Mouse (Mus musculus) embryonic facial prominence, embryonic 12.5 days (tissue): Measurements from ENCODE around the gene Mast4. TPM values are rescaled to one million over a fixed set of nuclear protein-coding genes. Genes with fewer than 3 reads are reported as not detected.
"Not testable (repeated sequence)": the region's sequence is repeated elsewhere in the genome, so short reads cannot be mapped to it uniquely, and the experiment has no call there.

Experiments
- ATAC-seq: fragments of 200-750 bp; cut with Nextera tagmentation; 2 replicates; pipeline ENCODE4 v1.8.0; 2017; ENCODE audit not compliant: insufficient number of reproducible peaks, insufficient read depth, low FRiP score, low TSS enrichment
- H3K27ac ChIP-seq: fragments of 300-500 bp; sonication (generic); 2 replicates; pipeline ENCODE4 v1.5.1; 2016; ENCODE audit warnings: mild to moderate bottlenecking
- H3K27me3 ChIP-seq: fragments of 300-500 bp; sonication (generic); 2 replicates; pipeline ENCODE4 v1.6.1; 2016; ENCODE audit warnings: mild to moderate bottlenecking, moderate library complexity
- H3K36me3 ChIP-seq: fragments of 300-500 bp; sonication (generic); 2 replicates; pipeline ENCODE4 v1.6.1; 2016; ENCODE audit warnings: mild to moderate bottlenecking
- H3K4me1 ChIP-seq: fragments of 300-500 bp; sonication (generic); 2 replicates; pipeline ENCODE4 v1.6.1; 2016
- H3K4me2 ChIP-seq: fragments of 300-500 bp; sonication (generic); replicated peaks from 2 replicates; pipeline ENCODE4 v1.6.1; 2016; ENCODE audit warnings: mild to moderate bottlenecking, moderate library complexity
- H3K4me3 ChIP-seq: fragments of 300-500 bp; sonication (generic); 2 replicates; pipeline ENCODE4 v1.5.1; 2016; ENCODE audit warnings: mild to moderate bottlenecking
- H3K9ac ChIP-seq: fragments of 300-500 bp; sonication (generic); 2 replicates; pipeline ENCODE4 v1.6.1; 2016; ENCODE audit warnings: mild to moderate bottlenecking, moderate library complexity
- H3K9me3 ChIP-seq: fragments of 300-500 bp; sonication (generic); 2 replicates; pipeline ENCODE4 v1.6.1; 2016; ENCODE audit warnings: mild to moderate bottlenecking, moderate library complexity
- WGBS: fragments of 180-500 bp; shearing (Covaris S2); methylation state at CpG from one replicate; pipeline ENCODE4 v1.1.7; 2016; 5-methylcytosine and 5-hydroxymethylcytosine counted together
- polyA plus RNA-seq: library from polyadenylated mRNA; unstranded; fragments of >200 nt; fragmentation: Nextera tagmentation; extraction: Ambion mirVana; gene quantifications from 2 replicates; pipeline ENCODE4 v1.2.1, GENCODE M21; 2016

The Mast4 gene
- 28.5 and 28.7 TPM in 2 replicates for polyA plus RNA-seq

GRCm38 (mm10) chr13:103334392-103334686 lies at the start of gene Mast4:
Gene Mast4, minus strand, starts transcription at chr13:103334497.
- peak within 1 kb of the TSS; percentile 94 for H3K4me2 ChIP-seq
- no peak within 1 kb of the TSS for H3K27ac ChIP-seq
- H3K4me1 ChIP-seq: peaks cover 15% of the 10 kb centered on the region
- H3K27me3 ChIP-seq: peaks cover 47% of the 10 kb centered on the region
- WGBS: under 1% methylated on average over 44 of the region's 44 CpGs
- H3K4me3 ChIP-seq: peak within 1 kb of the TSS; percentile 71
- peak; percentile 95 for ATAC-seq
- H3K9me3 ChIP-seq: no peaks in the 10 kb centered on the region
- H3K36me3 ChIP-seq: no peaks in the 10 kb centered on the region
- peak within 1 kb of the TSS; percentile 65 for H3K9ac ChIP-seq

- H3K9me3 ChIP-seq: no peaks in the 10 kb centered on the region
- ATAC-seq: no peak
These were observed 40.2 kb upstream of the Mast4 start for GRCm38 (mm10) chr13:103374495-103374894.

GRCm38 (mm10) chr13:103369194-103369593 lies 34.9 kb upstream of the Mast4 start:
- Histone ChIP-seq H3K36me3 (no peaks in the 10 kb centered on the region), H3K9me3 (no peaks in the 10 kb centered on the region), H3K27me3 (no peaks in the 10 kb centered on the region), H3K4me2 (no peak overlapping the region), H3K27ac (no peak overlapping the region), H3K4me1 (no peaks in the 10 kb centered on the region), H3K4me3 (no peak overlapping the region), H3K9ac (no peak overlapping the region)
- 80% methylated on average over 7 of the region's 7 CpGs for WGBS
- no peak for ATAC-seq

More at GRCm38 (mm10) chr13:103374495-103374894, 40.2 kb upstream of the Mast4 start:
- Histone ChIP-seq H3K36me3 (no peaks in the 10 kb centered on the region), H3K9ac (no peak overlapping the region), H3K4me3 (no peak overlapping the region), H3K27ac (no peak overlapping the region), H3K4me2 (no peak overlapping the region), H3K4me1 (no peaks in the 10 kb centered on the region), H3K27me3 (no peaks in the 10 kb centered on the region)
- 43% methylated on average over 1 of the region's 1 CpGs for WGBS

- Histone ChIP-seq H3K27ac (no peak overlapping the region), H3K4me2 (no peak overlapping the region), H3K4me1 (0 out of 2 replicates have a peak, but pooled peaks cover 2% of the 10 kb centered on the region), H3K27me3 (no peaks in the 10 kb centered on the region), H3K36me3 (no peaks in the 10 kb centered on the region), H3K4me3 (no peak overlapping the region), H3K9ac (no peak overlapping the region), H3K9me3 (no peaks in the 10 kb centered on the region)
- 79% methylated on average over 10 of the region's 10 CpGs for WGBS
- no peak for ATAC-seq
These were observed 28.9 kb upstream of the Mast4 start for GRCm38 (mm10) chr13:103363181-103363580.

- H3K27me3 ChIP-seq, H3K4me1 ChIP-seq, H3K9ac ChIP-seq, H3K4me3 ChIP-seq, H3K9me3 ChIP-seq, H3K27ac ChIP-seq, ATAC-seq, H3K4me2 ChIP-seq, H3K36me3 ChIP-seq: not testable (repeated sequence)
- 94% methylated on average over 16 of the region's 16 CpGs for WGBS
These were observed 23.1 kb upstream of the Mast4 start for GRCm38 (mm10) chr13:103357415-103357814.

GRCm38 (mm10) chr13:103356909-103357308 lies 22.6 kb upstream of the Mast4 start:
- not testable (repeated sequence) for H3K36me3 ChIP-seq, H3K9me3 ChIP-seq, H3K27ac ChIP-seq, H3K4me3 ChIP-seq, H3K4me2 ChIP-seq, H3K9ac ChIP-seq, ATAC-seq, H3K27me3 ChIP-seq, H3K4me1 ChIP-seq
- 97% methylated on average over 5 of the region's 6 CpGs for WGBS

- Histone ChIP-seq H3K9ac (no peak overlapping the region), H3K4me1 (no peaks in the 10 kb centered on the region), H3K36me3 (no peaks in the 10 kb centered on the region), H3K4me2 (no peak overlapping the region), H3K4me3 (no peak overlapping the region), H3K27me3 (no peaks in the 10 kb centered on the region), H3K9me3 (no peaks in the 10 kb centered on the region), H3K27ac (no peak overlapping the region)
- no peak for ATAC-seq
- 71% methylated on average over 3 of the region's 3 CpGs for whole genome bisulfite sequencing
These were observed 20.4 kb upstream of the Mast4 start for GRCm38 (mm10) chr13:103354737-103355136.

GRCm38 (mm10) chr13:103344749-103345148 lies 10.5 kb upstream of the Mast4 start:
- Histone ChIP-seq H3K27ac (no peak overlapping the region), H3K4me3 (no peak overlapping the region), H3K27me3 (no peaks in the 10 kb centered on the region), H3K4me2 (no peak overlapping the region), H3K36me3 (no peaks in the 10 kb centered on the region), H3K9me3 (no peaks in the 10 kb centered on the region), H3K4me1 (no peaks in the 10 kb centered on the region), H3K9ac (no peak overlapping the region)
- ATAC-seq: no peak
- WGBS: 94% methylated on average over 8 of the region's 8 CpGs

GRCm38 (mm10) chr13:103344006-103344720 lies 9.9 kb upstream of the Mast4 start:
- H3K27ac ChIP-seq: no peak overlapping the region
- no peak overlapping the region for H3K9ac ChIP-seq
- WGBS: 88% methylated on average over 8 of the region's 8 CpGs
- H3K27me3 ChIP-seq: no peaks in the 10 kb centered on the region
- no peak for ATAC-seq
- H3K4me3 ChIP-seq: no peak overlapping the region
- no peak overlapping the region for H3K4me2 ChIP-seq
- H3K36me3 ChIP-seq: no peaks in the 10 kb centered on the region
- no peaks in the 10 kb centered on the region for H3K4me1 ChIP-seq
- no peaks in the 10 kb centered on the region for H3K9me3 ChIP-seq

GRCm38 (mm10) chr13:103341031-103341430 lies 6.7 kb upstream of the Mast4 start:
- H3K4me2 ChIP-seq: no peak overlapping the region
- peaks cover 7% of the 10 kb centered on the region for H3K27me3 ChIP-seq
- H3K4me1 ChIP-seq: no peaks in the 10 kb centered on the region
- H3K9ac ChIP-seq: no peak overlapping the region
- no peaks in the 10 kb centered on the region for H3K9me3 ChIP-seq
- ATAC-seq: no peak
- WGBS: 78% methylated on average over 4 of the region's 4 CpGs
- no peak overlapping the region for H3K4me3 ChIP-seq
- no peaks in the 10 kb centered on the region for H3K36me3 ChIP-seq
- H3K27ac ChIP-seq: no peak overlapping the region

- H3K36me3 ChIP-seq: no peaks in the 10 kb centered on the region
- H3K4me1 ChIP-seq: peaks cover 8% of the 10 kb centered on the region
- ATAC-seq: no peak
- H3K27me3 ChIP-seq: peaks cover 27% of the 10 kb centered on the region
- H3K4me2 ChIP-seq: no peak overlapping the region
- no peak overlapping the region for H3K9ac ChIP-seq
- H3K9me3 ChIP-seq: no peaks in the 10 kb centered on the region
- H3K27ac ChIP-seq: no peak overlapping the region
- H3K4me3 ChIP-seq: no peak overlapping the region
- 77% methylated on average over 2 of the region's 2 CpGs for WGBS
These were observed 4.3 kb upstream of the Mast4 start for GRCm38 (mm10) chr13:103338616-103339015.

GRCm38 (mm10) chr13:103336237-103336636 lies 1.9 kb upstream of the Mast4 start:
- ATAC-seq: no peak
- H3K4me3 ChIP-seq: no peak overlapping the region
- H3K27me3 ChIP-seq: peaks cover 47% of the 10 kb centered on the region
- H3K9me3 ChIP-seq: no peaks in the 10 kb centered on the region
- no peak overlapping the region for H3K27ac ChIP-seq
- WGBS: 26% methylated on average over 5 of the region's 5 CpGs
- H3K9ac ChIP-seq: no peak overlapping the region
- H3K4me2 ChIP-seq: no peak overlapping the region
- no peaks in the 10 kb centered on the region for H3K36me3 ChIP-seq
- peaks cover 15% of the 10 kb centered on the region for H3K4me1 ChIP-seq
